Mouse (Mus musculus): ENCODE results near the gene Slc44a2.

GRCm38 (mm10) chr9:21314367-21315140 is 5.9 kb upstream of the Slc44a2 start:
- TF ChIP-seq EP300 (IDR thresholded peaks at IDR 0.05; ENCODE audit: low read depth) (no peak), CTCF (IDR thresholded peaks at IDR 0.05; ENCODE audit: low read depth) (no peak)
